Comparison of ENCODE assay signal across 9 mouse cellular contexts in the genomic region with DNA sequence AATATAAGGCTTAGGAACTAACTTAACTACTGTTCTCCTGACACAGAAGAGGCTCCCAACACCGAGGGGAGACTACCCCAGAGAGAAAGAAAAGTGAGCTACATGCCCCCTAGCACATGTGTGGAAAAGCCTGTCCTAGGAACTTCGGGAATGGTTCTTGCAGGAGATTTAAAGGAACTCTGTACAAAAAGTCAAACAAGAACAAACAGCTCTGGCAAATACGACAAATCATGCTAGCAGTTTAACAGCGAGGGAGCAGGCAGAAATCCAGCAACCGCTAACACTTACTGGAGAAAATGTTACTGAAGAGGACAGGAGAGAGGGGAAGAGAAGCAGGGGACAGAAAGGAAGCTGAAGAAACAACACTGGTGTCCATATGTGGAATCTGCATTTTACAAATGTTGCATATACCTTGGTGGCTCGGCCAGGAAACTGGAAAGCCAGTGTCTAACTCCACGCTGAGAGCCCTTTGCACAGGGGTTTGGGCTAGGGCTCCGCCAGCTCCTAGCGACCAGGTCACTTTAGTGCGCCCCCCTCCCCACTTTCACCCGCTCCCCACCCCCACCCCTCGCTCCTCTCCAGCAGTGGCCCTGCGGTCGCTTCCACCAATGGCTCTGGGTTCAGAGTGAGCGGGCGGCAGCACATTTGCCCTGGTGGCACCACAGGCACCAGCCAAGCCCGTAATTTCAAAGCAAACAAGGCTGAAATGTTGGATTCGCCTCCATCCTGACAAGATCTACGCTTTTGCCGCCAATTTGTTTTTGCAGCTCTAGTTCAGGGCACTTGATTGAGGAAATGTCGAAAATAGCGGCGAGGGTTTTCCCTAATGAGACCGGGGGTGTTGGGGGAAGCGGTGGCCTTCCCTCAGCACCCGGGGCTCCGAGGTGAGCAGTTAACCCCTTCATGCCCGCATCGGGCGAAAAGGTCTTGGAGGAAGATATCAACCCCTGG. TPM values are rescaled to one million over a fixed set of nuclear protein-coding genes. Genes with fewer than 3 reads are reported as not detected.
A peak's percentile ranks its signal among the peaks of the same experiment; 100 is the strongest.
DNase-seq lines count a peak whose midpoint lies in the region; ATAC-seq lines count a peak whose summit lies in the region.
"Had no signal": no experiment of that assay in that cellular context is flagged by ENCODE, and none has a peak within 500 bp of the region (broad histone marks: within the 10 kb centered on the region; RNA-seq: fewer than 3 reads in every experiment).

No protein-coding gene starts in this region.

- peaks cover 67% of the 10 kb centered on the region for H3K27me3 ChIP-seq in lung, embryonic 16.5 days (ENCODE audit: control insufficient read depth, insufficient read depth, low read depth, low read length)
- H3K27me3 ChIP-seq in forebrain, embryonic 14.5 days (replicated peaks; ENCODE audit: control insufficient read depth, insufficient read depth, low read length) = peaks cover 81% of the 10 kb centered on the region
- peaks cover 21% of the 10 kb centered on the region; the same call in 1 of the 2 replicates for H3K27me3 ChIP-seq in intestine, embryonic 16.5 days (replicated peaks; ENCODE audit: control insufficient read depth, insufficient read depth, low read length)

- H3K4me1 ChIP-seq in lung, embryonic 16.5 days (replicated peaks; ENCODE audit: control insufficient read depth, insufficient read depth, low read length) = peaks cover 2% of the 10 kb centered on the region; the same call in 1 of the 2 replicates
- no peaks in the 10 kb centered on the region for H3K4me1 ChIP-seq in forebrain, embryonic 14.5 days (ENCODE audit: control insufficient read depth, insufficient read depth, low read length)
- peaks cover 7% of the 10 kb centered on the region; the same call in 1 of the 2 replicates for H3K4me1 ChIP-seq in intestine, embryonic 16.5 days (ENCODE audit: control insufficient read depth, insufficient read depth, low read length)

- 2% methylated on average over 30 of the region's 30 CpGs for WGBS in lung, embryonic 16.5 days
- WGBS in forebrain, embryonic 14.5 days = 1% methylated on average over 30 of the region's 30 CpGs
- WGBS in intestine, embryonic 16.5 days = under 1% methylated on average over 30 of the region's 30 CpGs

- no peaks in the 10 kb centered on the region for H3K9me3 ChIP-seq in lung, embryonic 16.5 days (ENCODE audit: control insufficient read depth, low read length)
- H3K9me3 ChIP-seq in forebrain, embryonic 14.5 days (replicated peaks; ENCODE audit: control insufficient read depth, low read length) = no peaks in the 10 kb centered on the region
- H3K9me3 ChIP-seq in intestine, embryonic 16.5 days (ENCODE audit: control insufficient read depth, low read length) = no peaks in the 10 kb centered on the region

- no peak for DNase-seq in lung, postnatal 14 days
- DNase-seq in forebrain, embryonic 14.5 days (ENCODE audit: low spot score) = no peak
- DNase-seq in retina, postnatal 1 day = peak; percentile 44
- no peak for DNase-seq in adrenal gland, postnatal 4 days (ENCODE audit: low spot score in 2 of 2)
- DNase-seq in cerebellum, adult 11 months = no peak
- no peak for DNase-seq in left cerebral cortex, postnatal 25 days (ENCODE audit: low spot score in 2 of 2)

- intact Hi-C loops in left cerebral cortex, postnatal 25 days (cut with DNase I) = loop anchor here (5.0 kb wide), 1 partner anchor 35 kb away; no protein-coding TSS in a partner anchor

- H3K36me3 ChIP-seq in lung, embryonic 16.5 days (ENCODE audit: control insufficient read depth, insufficient read depth, low read length) = no peaks in the 10 kb centered on the region
- no peaks in the 10 kb centered on the region for H3K36me3 ChIP-seq in forebrain, embryonic 14.5 days (ENCODE audit: control insufficient read depth, insufficient read depth, low read length)
- no peaks in the 10 kb centered on the region for H3K36me3 ChIP-seq in intestine, embryonic 16.5 days (ENCODE audit: control insufficient read depth, insufficient read depth, low read length)

- peak overlapping the region; percentile 23 for H3K4me3 ChIP-seq in lung, embryonic 16.5 days (ENCODE audit: low read length)
- no peak overlapping the region for H3K4me3 ChIP-seq in forebrain, embryonic 14.5 days (ENCODE audit: low read depth, low read length)
- peak overlapping the region; percentile 34 for H3K4me3 ChIP-seq in intestine, embryonic 16.5 days (ENCODE audit: low read length)

- H3K4me2 ChIP-seq in lung, embryonic 16.5 days (ENCODE audit: low read depth, low read length) = peak overlapping the region; percentile 37
- H3K4me2 ChIP-seq in forebrain, embryonic 14.5 days (ENCODE audit: low read length) = no peak overlapping the region
- peak overlapping the region; percentile 47 for H3K4me2 ChIP-seq in intestine, embryonic 16.5 days (ENCODE audit: low read depth, low read length)

- ATAC-seq in lung, embryonic 16.5 days (ENCODE audit: low read depth) = no peak
- 0 out of 2 replicates have a peak, but pooled peaks have one; percentile 37 for ATAC-seq in forebrain, embryonic 14.5 days
- peak; percentile 43 for ATAC-seq in intestine, embryonic 16.5 days
- ATAC-seq: Patski had no signal

- H3K27ac ChIP-seq in lung, embryonic 16.5 days (ENCODE audit: low read length) = no peak overlapping the region
- H3K27ac ChIP-seq in forebrain, embryonic 14.5 days (ENCODE audit: low read depth, low read length) = no peak overlapping the region
- H3K27ac ChIP-seq in intestine, embryonic 16.5 days (ENCODE audit: low read length) = peak overlapping the region; percentile 49; the same call in 1 of the 2 replicates

- H3K9ac ChIP-seq in lung, embryonic 16.5 days (ENCODE audit: low read length) = no peak overlapping the region
- no peak overlapping the region for H3K9ac ChIP-seq in forebrain, embryonic 14.5 days (ENCODE audit: low read length)
- H3K9ac ChIP-seq in intestine, embryonic 16.5 days (ENCODE audit: low read depth, low read length) = peak overlapping the region; percentile 58

RNA-seq across cellular contexts. Expression of gene Hand2, which starts 8.5 kb away (rescaled TPM):
- polyA plus RNA-seq in lung, embryonic 16.5 days (2015; fragmentation: Nextera tagmentation; extraction: Ambion mirVana) = 0.43 and 0.59 TPM in 2 replicates
- not detected in 2 replicates for polyA plus RNA-seq in forebrain, embryonic 14.5 days (2014; fragmentation: Nextera tagmentation; extraction: Ambion mirVana)
- 4.1 and 5.1 TPM in 2 replicates for polyA plus RNA-seq in intestine, embryonic 16.5 days (2015; fragmentation: Nextera tagmentation; extraction: Ambion mirVana)
- total RNA-seq in adrenal gland, postnatal 4 days (2021) = 10 to 100 TPM; 59.6 to 63.5 TPM
- total RNA-seq in left cerebral cortex, postnatal 25 days (2021) = not detected
